Mouse (Mus musculus) embryonic fibroblast, embryonic 13.5 days (primary cell): ENCODE data around the gene Slc23a4.

ENCODE experiments used
- CTCF ChIP-seq: IDR thresholded peaks from 2 replicates; pipeline ENCODE4 v1.5.1; 2011; ENCODE audit warnings: mild to moderate bottlenecking, control low read depth, low read length, moderate library complexity, borderline replicate concordance; ENCODE audit not compliant: insufficient read depth
- POLR2A ChIP-seq: IDR thresholded peaks from 2 replicates; pipeline ENCODE4 v1.6.1; 2011; ENCODE audit warnings: low read depth, mild to moderate bottlenecking, control low read depth, low read length, moderate library complexity

- TF ChIP-seq POLR2A: no peak
- no peak for TF ChIP-seq CTCF
Measured at GRCm38 (mm10) chr6:34987085-34987645, 1.0 kb downstream of the Slc23a4 start.
